Mouse (Mus musculus): Measurements from ENCODE around the gene Ncf4. TPM values are rescaled to one million over a fixed set of nuclear protein-coding genes. Genes with fewer than 3 reads are reported as not detected.

Gene Ncf4
- polyA plus RNA-seq, 1 experiment from 2014 or later: 55.5 TPM

GRCm38 (mm10) chr15:78210203-78210602 is 34.4 kb upstream of the Ncf4 start:
- no peak for ATAC-seq
- TF ChIP-seq EP300 (IDR thresholded peaks at IDR 0.05; ENCODE audit: low read depth) (no peak), CTCF (IDR thresholded peaks at IDR 0.05; ENCODE audit: low read depth) (no peak)
- Histone ChIP-seq H3K9ac (replicated peaks) (no peak overlapping the region), H3K27me3 (ENCODE audit: insufficient read depth, low read length) (peaks cover 7% of the 10 kb centered on the region), H3K27ac (ENCODE audit: low read depth) (no peak overlapping the region), H3K4me3 (ENCODE audit: low read depth, low read length) (no peak overlapping the region), H3K4me1 (ENCODE audit: insufficient read depth) (no peaks in the 10 kb centered on the region), H3K9me3 (ENCODE audit: low read length) (no peaks in the 10 kb centered on the region), H3K36me3 (replicated peaks; ENCODE audit: insufficient read depth, low read length) (no peaks in the 10 kb centered on the region), H3K4me2 (ENCODE audit: low read depth, low read length) (no peak overlapping the region)
- 71% methylated on average over 4 of the region's 4 CpGs for WGBS (ENCODE audit: insufficient replicate concordance)
- no peak for DNase-seq

GRCm38 (mm10) chr15:78211367-78211766 is 33.2 kb upstream of the Ncf4 start:
- Histone ChIP-seq H3K36me3 (replicated peaks; ENCODE audit: insufficient read depth, low read length) (no peaks in the 10 kb centered on the region), H3K4me3 (ENCODE audit: low read depth, low read length) (no peak overlapping the region), H3K9me3 (ENCODE audit: low read length) (no peaks in the 10 kb centered on the region), H3K9ac (replicated peaks) (no peak overlapping the region), H3K4me2 (ENCODE audit: low read depth, low read length) (no peak overlapping the region), H3K27ac (ENCODE audit: low read depth) (no peak overlapping the region), H3K27me3 (ENCODE audit: insufficient read depth, low read length) (no peaks in the 10 kb centered on the region), H3K4me1 (ENCODE audit: insufficient read depth) (no peaks in the 10 kb centered on the region)
- ATAC-seq (no peak), DNase-seq (no peak)
- WGBS (ENCODE audit: insufficient replicate concordance): 66% methylated on average over 8 of the region's 8 CpGs
- no peak for TF ChIP-seq CTCF (IDR thresholded peaks at IDR 0.05; ENCODE audit: low read depth)
- no peak for TF ChIP-seq EP300 (IDR thresholded peaks at IDR 0.05; ENCODE audit: low read depth)

- H3K27me3 ChIP-seq (ENCODE audit: insufficient read depth, low read length): no peaks in the 10 kb centered on the region
- H3K27ac ChIP-seq (ENCODE audit: low read depth): no peak overlapping the region
- no peak overlapping the region for H3K9ac ChIP-seq (replicated peaks)
- TF ChIP-seq CTCF (IDR thresholded peaks at IDR 0.05; ENCODE audit: low read depth) (no peak), EP300 (IDR thresholded peaks at IDR 0.05; ENCODE audit: low read depth) (no peak)
- H3K4me2 ChIP-seq (ENCODE audit: low read depth, low read length): no peak overlapping the region
- DNase-seq: no peak
- 71% methylated on average over 9 of the region's 9 CpGs for WGBS (ENCODE audit: insufficient replicate concordance)
- no peak for ATAC-seq
- H3K36me3 ChIP-seq (replicated peaks; ENCODE audit: insufficient read depth, low read length): no peaks in the 10 kb centered on the region
- no peak overlapping the region for H3K4me3 ChIP-seq (ENCODE audit: low read depth, low read length)
- H3K4me1 ChIP-seq (ENCODE audit: insufficient read depth): no peaks in the 10 kb centered on the region
- H3K9me3 ChIP-seq (ENCODE audit: low read length): no peaks in the 10 kb centered on the region
These were observed 29.3 kb upstream of the Ncf4 start for GRCm38 (mm10) chr15:78215269-78215668.

- Histone ChIP-seq H3K27ac (ENCODE audit: low read depth) (no peak overlapping the region), H3K4me2 (ENCODE audit: low read depth, low read length) (no peak overlapping the region), H3K9me3 (ENCODE audit: low read length) (no peaks in the 10 kb centered on the region), H3K9ac (replicated peaks) (no peak overlapping the region), H3K4me3 (ENCODE audit: low read depth, low read length) (no peak overlapping the region), H3K4me1 (ENCODE audit: insufficient read depth) (no peaks in the 10 kb centered on the region), H3K27me3 (ENCODE audit: insufficient read depth, low read length) (no peaks in the 10 kb centered on the region), H3K36me3 (replicated peaks; ENCODE audit: insufficient read depth, low read length) (no peaks in the 10 kb centered on the region)
- ATAC-seq (no peak), DNase-seq (no peak)
- 82% methylated on average over 12 of the region's 12 CpGs for WGBS (ENCODE audit: insufficient replicate concordance)
- TF ChIP-seq EP300 (IDR thresholded peaks at IDR 0.05; ENCODE audit: low read depth) (no peak), CTCF (IDR thresholded peaks at IDR 0.05; ENCODE audit: low read depth) (no peak)
These were observed 16.8 kb upstream of the Ncf4 start for GRCm38 (mm10) chr15:78227816-78228215.

- ATAC-seq (peak; percentile 54; the same call in 1 of the 2 replicates), DNase-seq (no peak)
- 0 out of 2 replicates have a peak, but pooled peaks cover 2% of the 10 kb centered on the region for H3K9me3 ChIP-seq (ENCODE audit: low read length)
- no peak for TF ChIP-seq EP300 (IDR thresholded peaks at IDR 0.05; ENCODE audit: low read depth)
- 0 out of 2 replicates have a peak, but pooled peaks have one; percentile 15 for TF ChIP-seq CTCF (IDR thresholded peaks at IDR 0.05; ENCODE audit: low read depth)
- H3K27me3 ChIP-seq (ENCODE audit: insufficient read depth, low read length): no peaks in the 10 kb centered on the region
- no peak overlapping the region for H3K9ac ChIP-seq (replicated peaks)
- H3K4me1 ChIP-seq (ENCODE audit: insufficient read depth): no peaks in the 10 kb centered on the region
- H3K4me2 ChIP-seq (ENCODE audit: low read depth, low read length): peak overlapping the region; percentile 23; the same call in 1 of the 2 replicates
- no peak overlapping the region for H3K4me3 ChIP-seq (ENCODE audit: low read depth, low read length)
- WGBS (ENCODE audit: insufficient replicate concordance): 40% methylated on average over 13 of the region's 13 CpGs
- H3K27ac ChIP-seq (ENCODE audit: low read depth): no peak overlapping the region
- no peaks in the 10 kb centered on the region for H3K36me3 ChIP-seq (replicated peaks; ENCODE audit: insufficient read depth, low read length)
These were observed 13.0 kb upstream of the Ncf4 start for GRCm38 (mm10) chr15:78231346-78232331.

GRCm38 (mm10) chr15:78234823-78235509 is 9.6 kb upstream of the Ncf4 start:
- H3K27ac ChIP-seq (ENCODE audit: low read depth): no peak overlapping the region
- no peaks in the 10 kb centered on the region for H3K4me1 ChIP-seq (ENCODE audit: insufficient read depth)
- H3K9ac ChIP-seq (replicated peaks): no peak overlapping the region
- H3K36me3 ChIP-seq (replicated peaks; ENCODE audit: insufficient read depth, low read length): no peaks in the 10 kb centered on the region
- DNase-seq (no peak), ATAC-seq (no peak)
- no peaks in the 10 kb centered on the region for H3K27me3 ChIP-seq (ENCODE audit: insufficient read depth, low read length)
- no peak for TF ChIP-seq EP300 (IDR thresholded peaks at IDR 0.05; ENCODE audit: low read depth)
- peak; percentile 40 for TF ChIP-seq CTCF (IDR thresholded peaks at IDR 0.05; ENCODE audit: low read depth)
- H3K4me3 ChIP-seq (ENCODE audit: low read depth, low read length): no peak overlapping the region
- WGBS (ENCODE audit: insufficient replicate concordance): 80% methylated on average over 5 of the region's 5 CpGs
- H3K4me2 ChIP-seq (ENCODE audit: low read depth, low read length): no peak overlapping the region
- 0 out of 2 replicates have a peak, but pooled peaks cover 2% of the 10 kb centered on the region for H3K9me3 ChIP-seq (ENCODE audit: low read length)
